ENCODE assay signal across 8 mouse cellular contexts in the genomic region with DNA sequence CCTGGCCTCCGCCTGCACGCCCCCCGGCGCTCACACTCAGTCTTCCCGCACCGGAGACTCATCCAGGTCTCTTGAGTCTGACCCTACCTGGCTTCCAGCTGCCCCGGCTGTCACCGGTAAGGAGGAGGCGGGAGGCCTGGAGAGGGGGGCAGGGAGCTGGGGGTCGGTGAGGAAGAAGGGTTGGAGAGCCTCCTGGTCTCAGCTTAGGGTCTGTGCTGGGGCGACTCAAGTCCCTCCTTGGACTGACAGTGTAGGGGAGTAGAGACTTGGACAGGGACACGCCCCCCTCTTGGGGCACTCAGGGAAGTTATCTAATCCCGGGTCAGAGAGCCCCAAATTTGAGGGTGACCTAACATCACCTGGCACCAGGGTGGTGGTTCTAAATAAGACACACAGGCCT. TPM values are rescaled to one million over a fixed set of nuclear protein-coding genes. Genes with fewer than 3 reads are reported as not detected.
DNase-seq lines count a peak whose midpoint lies in the region; ATAC-seq and TF ChIP-seq lines count a peak whose summit lies in the region.

No protein-coding gene starts in this region.

- H3K4me1 ChIP-seq in kidney, adult 2 months (ENCODE audit: control insufficient read depth, insufficient read depth, low read length), result peaks cover 12% of the 10 kb centered on the region
- H3K4me1 ChIP-seq in bone marrow, adult 2 months (ENCODE audit: control insufficient read depth, insufficient read depth, low read length), result peaks cover 1% of the 10 kb centered on the region; the same call in 1 of the 2 replicates
- H3K4me1 ChIP-seq in hindbrain, embryonic 14.5 days (replicated peaks; ENCODE audit: control insufficient read depth, insufficient read depth, low read length), result peaks cover 17% of the 10 kb centered on the region
- H3K4me1 ChIP-seq in midbrain, embryonic 10.5 days, result peaks cover 48% of the 10 kb centered on the region

- peak overlapping the region; percentile 94 for H3K4me2 ChIP-seq in hindbrain, embryonic 14.5 days (replicated peaks)

- H3K36me3 ChIP-seq in kidney, adult 2 months (ENCODE audit: control insufficient read depth, insufficient read depth, low read length), result no peaks in the 10 kb centered on the region
- peaks cover 27% of the 10 kb centered on the region for H3K36me3 ChIP-seq in hindbrain, embryonic 14.5 days (replicated peaks; ENCODE audit: control insufficient read depth, insufficient read depth)
- H3K36me3 ChIP-seq in midbrain, embryonic 10.5 days, result peaks cover 76% of the 10 kb centered on the region

- H3K9me3 ChIP-seq in hindbrain, embryonic 14.5 days (ENCODE audit: control insufficient read depth, low read length), result no peaks in the 10 kb centered on the region
- H3K9me3 ChIP-seq in midbrain, embryonic 10.5 days (replicated peaks), result no peaks in the 10 kb centered on the region

- 5% methylated on average over 13 of the region's 13 CpGs for WGBS in kidney, adult 2 months
- 4% methylated on average over 13 of the region's 13 CpGs for WGBS in bone marrow, adult 2 months
- 8% methylated on average over 13 of the region's 13 CpGs for WGBS in hindbrain, embryonic 14.5 days
- WGBS in midbrain, embryonic 10.5 days, result 11% methylated on average over 13 of the region's 13 CpGs

- peak overlapping the region; percentile 87 for H3K9ac ChIP-seq in hindbrain, embryonic 14.5 days

- TF ChIP-seq POLR2A in kidney, adult 2 months (IDR thresholded peaks at IDR 0.05; ENCODE audit: low read depth, low read length), result no peak
- TF ChIP-seq POLR2A in bone marrow, adult 2 months (IDR thresholded peaks at IDR 0.05; ENCODE audit: borderline replicate concordance, control insufficient read depth, low read depth, low read length), result no peak

- H3K27ac ChIP-seq in kidney, adult 2 months (ENCODE audit: insufficient read depth, low read depth, low read length), result peak overlapping the region; percentile 73
- peak overlapping the region; percentile 90 for H3K27ac ChIP-seq in bone marrow, adult 2 months (ENCODE audit: control insufficient read depth, insufficient read depth, low read depth, low read length, poor library complexity)
- peak overlapping the region; percentile 88 for H3K27ac ChIP-seq in hindbrain, embryonic 14.5 days
- H3K27ac ChIP-seq in midbrain, embryonic 10.5 days (replicated peaks), result peak overlapping the region; percentile 84

- H3K27me3 ChIP-seq in kidney, adult 2 months (replicated peaks; ENCODE audit: control insufficient read depth, insufficient read depth, low read length), result no peaks in the 10 kb centered on the region
- H3K27me3 ChIP-seq in hindbrain, embryonic 14.5 days (ENCODE audit: control insufficient read depth, insufficient read depth, low read length), result no peaks in the 10 kb centered on the region
- H3K27me3 ChIP-seq in midbrain, embryonic 10.5 days (ENCODE audit: low read depth, poor library complexity, severe bottlenecking), result no peaks in the 10 kb centered on the region

- H3K4me3 ChIP-seq in kidney, adult 2 months (ENCODE audit: insufficient read depth, low read depth, low read length), result peak overlapping the region; percentile 79
- peak overlapping the region; percentile 79 for H3K4me3 ChIP-seq in bone marrow, adult 2 months (replicated peaks; ENCODE audit: control insufficient read depth, low read depth, low read length)
- H3K4me3 ChIP-seq in hindbrain, embryonic 14.5 days (replicated peaks; ENCODE audit: low read length), result peak overlapping the region; percentile 79
- H3K4me3 ChIP-seq in midbrain, embryonic 10.5 days, result peak overlapping the region; percentile 61

- ATAC-seq in hindbrain, embryonic 14.5 days (ENCODE audit: low FRiP score), result peak; percentile 15; the same call in 1 of the 2 replicates

- no peak for TF ChIP-seq CTCF in kidney, adult 2 months (conservative IDR thresholded peaks at IDR 0.05; ENCODE audit: insufficient read depth, insufficient read length, low read depth, low read length)
- TF ChIP-seq CTCF in bone marrow, adult 2 months (IDR thresholded peaks at IDR 0.05; ENCODE audit: control insufficient read depth, insufficient read depth, low read length), result no peak

- DNase-seq in kidney, adult 2 months, result no peak
- DNase-seq in kidney, adult 8-10 months, result no peak
- DNase-seq in hindbrain, embryonic 14.5 days (ENCODE audit: low spot score), result no peak
- DNase-seq in midbrain, embryonic 10.5 days (ENCODE audit: low spot score), result no peak
- no peak for DNase-seq in ovary, postnatal 14 days (ENCODE audit: low spot score)
- no peak for DNase-seq in Muller cell, postnatal 12 days (ENCODE audit: inconsistent ontology term)
- no peak for DNase-seq in spleen, postnatal 10 days (ENCODE audit: low spot score in 2 of 2)

RNA-seq across cellular contexts. Expression of a gene that starts 0.6 kb away (rescaled TPM):
- polyA plus RNA-seq in kidney, adult 2 months (2012; rRNA removed), result 41.2 and 52.0 TPM in 2 replicates
- polyA plus RNA-seq in bone marrow, adult 2 months (2011; ENCODE audit: insufficient read depth, insufficient read length, low replicate concordance, missing spikeins), result 43.0 and 63.9 TPM in 2 replicates
- 20.6 and 23.3 TPM in 2 replicates for polyA plus RNA-seq in hindbrain, embryonic 14.5 days (2014; fragmentation: Nextera tagmentation; extraction: Ambion mirVana)
- 3.1 and 4.7 TPM in 2 replicates for polyA plus RNA-seq in midbrain, embryonic 10.5 days (2016; fragmentation: Nextera tagmentation; extraction: Ambion mirVana)

RNA-seq across cellular contexts. Expression of a gene that starts 6.0 kb away (rescaled TPM):
- polyA plus RNA-seq in kidney, adult 2 months (2012; rRNA removed), result 145 and 183 TPM in 2 replicates
- 77.1 and 99.0 TPM in 2 replicates for polyA plus RNA-seq in bone marrow, adult 2 months (2011; ENCODE audit: insufficient read depth, insufficient read length, low replicate concordance, missing spikeins)
- 112 and 113 TPM in 2 replicates for polyA plus RNA-seq in hindbrain, embryonic 14.5 days (2014; fragmentation: Nextera tagmentation; extraction: Ambion mirVana)
- 175 and 179 TPM in 2 replicates for polyA plus RNA-seq in midbrain, embryonic 10.5 days (2016; fragmentation: Nextera tagmentation; extraction: Ambion mirVana)

RNA-seq across cellular contexts. Expression of a gene that starts 7.6 kb away (rescaled TPM):
- 14.8 and 16.8 TPM in 2 replicates for polyA plus RNA-seq in kidney, adult 2 months (2012; rRNA removed)
- 9.5 and 24.1 TPM in 2 replicates for polyA plus RNA-seq in bone marrow, adult 2 months (2011; ENCODE audit: insufficient read depth, insufficient read length, low replicate concordance, missing spikeins)
- polyA plus RNA-seq in hindbrain, embryonic 14.5 days (2014; fragmentation: Nextera tagmentation; extraction: Ambion mirVana), result 4.3 and 5.0 TPM in 2 replicates
- 1.5 TPM in 2 replicates for polyA plus RNA-seq in midbrain, embryonic 10.5 days (2016; fragmentation: Nextera tagmentation; extraction: Ambion mirVana)

RNA-seq across cellular contexts. Expression of a gene that starts 16.5 kb away (rescaled TPM):
- 1.3 and 1.5 TPM in 2 replicates for polyA plus RNA-seq in kidney, adult 2 months (2012; rRNA removed)
- polyA plus RNA-seq in bone marrow, adult 2 months (2011; ENCODE audit: insufficient read depth, insufficient read length, low replicate concordance, missing spikeins), result 30.8 and 50.8 TPM in 2 replicates
- polyA plus RNA-seq in hindbrain, embryonic 14.5 days (2014; fragmentation: Nextera tagmentation; extraction: Ambion mirVana), result 0.90 and 2.1 TPM in 2 replicates
- 10.6 and 12.1 TPM in 2 replicates for polyA plus RNA-seq in midbrain, embryonic 10.5 days (2016; fragmentation: Nextera tagmentation; extraction: Ambion mirVana)

RNA-seq across cellular contexts. Expression of a gene that starts 39.5 kb away (rescaled TPM):
- polyA plus RNA-seq in kidney, adult 2 months (2012; rRNA removed), result 6.5 and 10.0 TPM in 2 replicates
- polyA plus RNA-seq in bone marrow, adult 2 months (2011; ENCODE audit: insufficient read depth, insufficient read length, low replicate concordance, missing spikeins), result 6.7 and 10.2 TPM in 2 replicates
- 9.7 and 11.1 TPM in 2 replicates for polyA plus RNA-seq in hindbrain, embryonic 14.5 days (2014; fragmentation: Nextera tagmentation; extraction: Ambion mirVana)
- polyA plus RNA-seq in midbrain, embryonic 10.5 days (2016; fragmentation: Nextera tagmentation; extraction: Ambion mirVana), result 18.6 and 18.8 TPM in 2 replicates
